Mouse (Mus musculus): ENCODE results near the gene Kif1bp. TPM values are rescaled to one million over a fixed set of nuclear protein-coding genes. Genes with fewer than 3 reads are reported as not detected.
"Not testable (repeated sequence)": the region's sequence is repeated elsewhere in the genome, so short reads cannot be mapped to it uniquely, and the experiment has no call there.

Gene Kif1bp
- total RNA-seq, 2 experiments from 2014 or later: 43.9 to 44.2 TPM

DNA sequence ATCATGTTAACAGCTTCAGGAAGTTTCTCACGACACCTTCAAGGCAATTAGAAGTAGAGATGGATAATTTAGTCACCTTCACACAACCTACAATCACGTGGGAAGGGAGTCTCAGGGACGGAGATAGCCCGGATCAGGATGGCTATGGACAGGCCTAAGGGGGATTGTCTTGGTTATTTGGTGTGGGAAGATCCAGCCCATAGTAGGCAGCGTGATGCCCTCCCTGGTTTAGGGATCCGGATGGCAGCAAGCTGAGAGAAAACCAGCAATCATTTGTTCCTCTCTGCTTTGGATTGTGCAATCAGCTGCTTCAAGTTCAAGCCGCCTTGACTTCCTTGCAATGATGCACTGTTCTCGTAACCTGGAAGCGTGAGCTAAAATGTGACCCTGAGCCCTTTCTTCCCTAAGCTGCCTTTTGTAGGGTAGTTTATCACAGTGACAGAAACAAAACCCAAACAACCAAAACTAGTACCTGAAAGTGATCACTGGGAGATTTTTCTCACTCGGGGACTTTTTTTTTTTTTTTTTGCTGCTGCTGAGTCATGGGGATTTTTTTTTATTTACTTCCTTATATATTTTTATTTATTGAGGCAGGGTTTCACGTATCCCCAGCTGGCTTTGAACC lies 69.1 kb downstream of the Kif1bp start:
- DNase-seq: no peak

DNA sequence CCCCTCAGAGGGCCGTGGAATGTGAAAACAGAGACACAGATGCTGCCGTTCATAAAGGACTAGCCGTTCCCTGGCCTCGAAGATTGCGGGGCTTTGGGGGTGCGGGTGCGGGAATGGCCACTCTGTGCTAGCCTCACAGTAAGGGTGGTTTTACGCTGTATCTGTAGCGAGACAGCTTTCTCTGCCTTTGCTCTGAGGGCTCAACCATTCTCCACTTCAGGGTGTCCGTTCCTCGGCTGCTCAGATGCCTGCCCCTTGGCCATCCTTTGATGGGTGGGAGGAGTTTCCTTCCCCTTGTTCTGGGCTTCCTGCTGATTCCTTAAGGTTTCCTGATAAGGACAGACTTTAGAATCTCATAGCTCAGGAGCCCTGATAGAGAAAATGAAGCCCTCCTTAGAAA lies 69.8 kb downstream of the Kif1bp start:
- peak; percentile 74 to 86 for DNase-seq

DNA sequence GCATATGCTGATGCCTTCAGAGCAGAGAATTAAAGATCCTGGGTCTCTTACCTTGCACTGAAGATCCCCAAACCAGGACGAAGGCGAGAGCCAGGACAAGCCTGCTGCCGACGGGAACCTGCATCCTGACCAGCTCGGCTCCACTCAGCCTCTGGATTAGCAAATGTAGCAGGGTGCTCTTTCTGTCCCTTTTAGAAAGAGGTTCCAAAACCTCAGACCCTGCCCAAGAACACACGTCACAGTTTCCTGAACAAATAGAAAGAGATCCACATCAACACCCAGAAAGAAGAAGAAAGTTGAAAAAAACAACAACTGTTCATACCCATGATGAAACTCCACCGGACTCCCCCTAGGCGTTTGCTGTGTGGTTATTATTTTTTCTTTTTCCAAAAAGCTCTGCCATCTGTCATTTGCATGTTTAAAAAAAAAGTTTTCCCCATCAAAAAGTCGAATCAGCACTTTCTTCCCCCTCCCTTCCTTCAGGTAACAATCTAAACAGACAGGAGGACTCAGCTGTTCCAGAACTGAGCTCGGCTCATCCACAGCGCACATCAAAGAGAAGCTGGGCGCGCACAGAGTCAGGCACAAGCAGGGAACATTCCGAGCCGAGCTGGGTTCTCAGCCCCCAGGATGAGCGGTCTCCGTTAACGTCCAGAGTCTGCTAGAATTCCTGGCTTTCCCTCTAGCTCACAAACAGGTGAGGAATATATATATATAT lies 70.5 kb downstream of the Kif1bp start:
- DNase-seq: peak; percentile 87 to 90

DNA sequence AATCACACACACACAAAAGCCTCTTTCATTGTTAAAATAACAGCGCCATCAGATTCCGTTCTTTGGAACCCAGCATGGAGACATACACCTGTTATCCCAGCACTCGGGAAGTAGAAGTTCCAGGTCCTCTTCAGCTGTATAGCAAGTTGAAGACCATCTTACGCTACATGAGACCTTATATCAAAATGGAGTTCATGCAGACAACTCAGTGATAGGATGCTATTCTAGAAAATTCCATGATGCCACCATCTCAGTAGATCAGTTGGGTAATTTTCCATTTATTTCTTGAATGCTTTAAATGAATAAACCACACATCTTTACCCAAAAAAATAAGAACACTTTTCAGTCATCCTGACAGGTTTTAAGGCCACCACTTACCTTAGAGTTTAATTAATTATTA lies 71.2 kb downstream of the Kif1bp start:
- no peak for DNase-seq

DNA sequence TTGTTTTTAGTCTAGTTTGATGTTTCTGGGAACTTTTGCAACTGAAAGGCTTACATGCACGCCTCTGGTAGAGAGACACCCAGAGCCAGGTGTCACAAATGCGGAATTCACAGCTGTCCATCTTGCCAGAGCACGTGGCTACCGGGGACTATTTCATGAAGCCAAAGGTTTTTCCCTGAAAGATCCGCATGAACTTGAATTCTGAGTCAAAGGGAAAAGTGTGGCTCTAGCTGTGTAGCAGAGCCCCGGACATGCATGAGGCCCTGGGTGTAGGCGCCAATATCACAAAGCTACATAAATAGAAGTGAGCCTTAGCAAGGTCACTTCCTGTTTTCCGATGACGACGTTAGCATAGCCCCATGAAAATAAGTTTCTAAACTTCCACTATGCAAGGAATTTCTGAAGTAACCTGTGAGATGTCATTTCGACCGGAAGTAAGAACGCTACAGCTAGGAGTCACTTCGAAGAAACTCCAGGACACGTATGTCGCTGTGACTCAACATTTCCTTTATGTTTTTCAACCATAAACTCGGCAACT lies 72.2 kb downstream of the Kif1bp start:
- peak in 1 of 2 experiments; percentile 56 for DNase-seq

DNA sequence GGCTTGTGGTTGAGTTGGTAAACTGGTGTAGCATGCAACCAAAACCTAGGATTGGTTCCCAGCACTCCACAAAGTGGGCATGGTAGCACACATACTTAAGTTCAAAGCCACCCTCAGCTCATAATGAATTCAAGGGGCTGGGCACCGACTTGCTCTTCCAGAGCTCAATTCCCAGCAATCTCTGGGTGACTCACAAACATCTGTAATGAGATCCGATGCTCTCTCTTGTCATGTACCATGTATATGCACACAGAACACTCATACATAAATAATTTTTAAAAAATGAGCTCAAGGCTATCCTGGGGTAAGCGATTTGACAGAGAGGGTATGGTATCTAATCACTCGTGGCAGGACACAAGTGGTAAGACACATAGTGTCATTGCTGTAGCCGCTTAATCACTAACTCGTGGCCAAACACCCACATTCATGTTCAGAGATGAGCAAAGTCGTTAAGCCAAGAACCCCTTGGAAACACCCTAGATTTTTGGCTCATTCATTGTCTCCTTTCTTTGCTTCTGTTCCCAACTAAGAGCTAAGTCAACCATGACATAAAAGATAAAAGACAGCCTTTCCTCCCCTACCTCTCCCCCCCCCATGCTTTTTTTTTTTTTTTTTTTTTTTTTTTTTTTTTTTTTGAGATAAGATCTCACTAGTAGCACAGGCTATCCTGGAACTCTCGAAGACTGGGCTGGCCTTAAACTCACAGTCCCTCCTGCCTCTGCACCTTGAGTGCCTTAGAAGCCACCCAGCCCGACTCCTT lies 72.9 kb downstream of the Kif1bp start:
- DNase-seq: no peak

DNA sequence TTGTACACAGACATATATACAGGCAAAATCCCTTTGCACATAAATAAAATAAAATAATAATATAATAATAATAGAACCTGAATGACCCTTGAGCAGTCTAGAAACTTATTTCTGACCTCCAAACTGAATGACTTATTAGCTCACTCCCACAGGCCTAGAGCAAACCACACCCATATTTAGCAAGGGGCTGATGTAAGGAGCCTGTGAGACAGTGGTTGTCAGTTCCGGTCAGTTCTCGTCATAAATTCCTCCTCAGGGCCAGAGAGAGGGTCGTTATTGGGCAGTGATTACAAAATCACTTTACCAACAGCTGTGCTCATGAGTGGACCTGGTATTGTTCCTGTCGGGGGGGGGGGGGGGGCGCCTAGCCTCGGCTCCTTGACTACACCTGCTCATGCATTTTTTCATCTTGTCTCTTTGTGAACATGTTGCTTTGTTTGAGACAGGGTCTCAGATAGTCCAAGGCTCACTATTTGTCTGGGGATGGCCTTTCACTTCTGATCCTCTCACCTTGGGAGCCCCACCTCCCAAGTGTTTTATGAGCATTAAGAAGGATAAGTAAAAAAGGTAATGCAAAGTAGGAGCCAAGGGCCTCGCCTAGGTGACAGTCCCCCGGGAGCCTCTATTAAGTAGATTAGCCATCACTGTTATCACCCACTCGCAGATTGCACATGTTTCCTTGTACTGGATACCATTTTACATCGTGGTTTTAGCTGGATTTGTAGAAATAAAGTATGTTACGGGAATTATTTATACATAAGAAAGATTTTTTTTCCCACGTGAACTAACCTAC lies 74.2 kb downstream of the Kif1bp start:
- DNase-seq: no peak

DNA sequence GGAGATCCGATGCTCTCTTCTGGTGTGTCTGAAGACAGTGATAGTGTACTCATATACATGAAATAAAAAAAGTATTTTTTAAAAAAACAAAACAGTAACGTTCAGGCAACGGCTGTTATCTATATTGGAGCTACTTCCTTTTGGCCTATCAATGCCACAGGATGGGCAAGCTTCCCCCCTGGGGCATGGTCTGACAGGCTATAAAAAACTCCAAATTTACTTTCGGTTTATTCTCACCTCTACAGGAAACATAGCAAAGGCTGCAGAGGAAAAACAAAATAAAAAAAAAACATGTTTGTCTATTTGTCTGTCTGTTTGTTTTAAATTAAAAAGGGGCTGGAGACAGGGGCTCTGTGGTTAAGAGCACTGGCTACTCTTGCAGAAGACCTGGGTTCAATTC lies 74.9 kb downstream of the Kif1bp start:
- no peak for DNase-seq

DNA sequence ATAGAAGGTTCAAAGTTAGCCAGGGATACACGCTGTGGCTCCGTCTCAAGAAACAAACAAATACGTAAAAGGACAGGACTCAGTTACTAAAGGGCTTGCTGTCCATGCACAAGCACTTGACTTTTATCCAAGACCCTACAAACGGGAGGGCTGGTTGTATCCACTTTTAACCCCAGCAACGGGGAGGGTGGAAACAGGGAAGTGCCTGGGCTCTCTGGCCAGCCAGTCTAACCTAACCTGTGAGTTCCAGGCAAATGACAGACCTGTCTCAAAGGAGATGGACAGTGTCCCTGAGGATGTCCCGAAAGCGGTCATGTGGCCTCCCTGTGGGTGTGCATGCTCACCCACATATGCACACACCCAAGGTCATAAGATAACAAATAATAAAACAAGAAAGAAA lies 76.3 kb downstream of the Kif1bp start:
- DNase-seq: no peak

DNA sequence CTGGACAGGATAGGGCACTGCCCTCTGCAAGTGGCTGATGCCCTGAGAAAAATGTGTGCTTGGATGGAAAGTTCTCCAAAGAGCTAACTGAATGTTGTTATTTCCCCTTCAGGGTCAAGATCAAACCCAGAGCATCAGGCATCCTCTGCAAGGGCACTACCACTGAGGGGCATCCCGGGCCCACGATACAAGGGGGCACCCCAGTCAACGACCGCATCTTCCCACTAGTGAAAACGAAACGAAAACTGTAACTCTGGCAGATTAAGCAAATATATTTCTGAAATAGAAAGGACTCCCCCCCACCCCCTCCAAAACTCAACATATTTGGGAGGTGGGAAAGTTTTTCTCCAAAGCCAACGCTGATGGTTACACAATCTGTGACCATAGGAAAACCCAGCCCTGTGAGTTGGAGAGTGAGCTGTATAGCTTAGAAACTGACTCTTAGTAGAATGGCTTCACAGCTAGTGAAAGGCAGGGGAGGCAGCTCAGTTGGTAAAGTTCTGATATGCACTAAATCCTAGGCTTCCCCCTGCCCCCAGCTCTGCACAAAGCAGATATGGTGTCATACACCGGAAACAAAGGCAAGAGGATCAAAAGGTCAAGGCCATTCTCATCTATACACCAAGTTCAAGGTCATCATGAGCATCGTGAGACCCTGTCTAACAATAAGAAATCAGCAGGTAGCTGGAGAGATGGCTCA lies 77.2 kb downstream of the Kif1bp start:
- no peak for DNase-seq

DNA sequence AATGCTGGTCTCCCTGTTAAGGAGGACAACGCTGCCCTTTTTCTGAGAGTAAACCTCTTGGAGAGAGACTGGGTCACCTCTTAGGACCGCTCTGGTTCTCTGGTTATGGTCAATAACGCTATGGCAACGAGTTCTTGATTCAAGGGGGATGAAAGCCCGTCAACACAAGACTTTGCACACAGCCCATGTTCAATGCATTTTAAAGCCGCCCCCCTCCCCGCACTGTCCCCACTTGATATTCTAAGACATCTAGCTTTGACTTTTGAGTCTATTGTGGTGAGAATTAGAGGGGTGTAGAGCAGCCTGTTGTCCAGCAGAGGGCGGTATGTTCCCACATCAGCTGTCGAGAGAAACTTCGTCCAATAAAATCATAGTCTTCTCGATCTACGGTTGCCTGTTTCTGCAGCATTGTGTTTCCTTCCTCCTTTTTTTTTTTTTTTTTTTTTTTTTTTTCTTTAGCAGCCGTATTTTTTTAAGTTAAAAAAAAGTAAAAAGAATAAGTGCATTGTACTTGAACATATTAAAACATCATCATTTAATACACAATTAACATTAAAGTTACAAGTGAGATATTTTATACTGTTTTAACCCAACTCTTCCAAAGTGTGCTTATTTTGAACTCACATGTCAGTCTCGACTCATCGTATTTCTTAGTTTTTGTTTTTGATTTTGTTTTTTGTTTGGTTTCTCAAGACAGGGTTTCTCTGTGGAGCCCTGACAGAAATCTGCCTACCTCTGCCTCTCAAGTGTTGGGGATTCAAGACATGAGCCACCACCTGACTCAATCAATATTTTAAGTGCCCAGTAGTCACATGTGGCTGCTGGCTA lies 78.0 kb downstream of the Kif1bp start:
- DNase-seq: peak; percentile 79 to 85

DNA sequence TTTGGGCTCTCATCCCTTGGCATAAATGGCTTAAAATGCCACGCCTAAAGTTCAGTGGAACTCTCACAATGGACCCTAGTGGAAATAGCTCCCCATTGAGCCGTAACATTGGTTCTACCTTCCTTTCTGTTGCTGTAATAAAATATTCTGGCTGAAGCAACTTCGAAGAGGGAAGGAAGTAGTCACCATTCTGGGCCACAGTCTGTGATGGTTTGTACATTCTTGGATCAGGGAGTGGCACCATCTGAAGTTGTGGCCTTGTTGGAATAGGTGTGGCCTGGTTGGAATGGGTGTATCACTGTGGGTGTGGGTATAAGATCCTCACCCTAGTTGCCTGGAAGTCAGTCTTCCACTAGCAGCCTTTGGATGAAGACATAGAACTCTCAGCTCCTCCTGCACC lies 86.6 kb downstream of the Kif1bp start:
- DNase-seq: not testable (repeated sequence)

Other genes starting within 250 kb of the Kif1bp start
- 100 to 1,000 TPM; 104 to 110 TPM for gene Hk1, start 198.5 kb downstream of the Kif1bp start, total RNA-seq (2021)
- not detected for gene Hkdc1, start 156.0 kb downstream of the Kif1bp start, total RNA-seq (2021)
- under 1 TPM; 0.21 to 0.37 TPM for gene 4930507D05Rik, start 129.0 kb downstream of the Kif1bp start, total RNA-seq (2021)
- gene Supv3l1, start 128.7 kb downstream of the Kif1bp start, total RNA-seq (2021): 10 to 100 TPM; 37.2 to 40.7 TPM
- 10 to 100 TPM; 43.8 to 49.8 TPM for gene Vps26a, start 91.7 kb downstream of the Kif1bp start, total RNA-seq (2021)
- 10 to 100 TPM; 36.6 to 42.0 TPM for gene Srgn, start 51.0 kb downstream of the Kif1bp start, total RNA-seq (2021)
- 10 to 100 TPM; 30.9 to 31.8 TPM for gene Ddx21, start 23.8 kb upstream of the Kif1bp start, total RNA-seq (2021)
- gene Ddx50, start 72.8 kb upstream of the Kif1bp start, total RNA-seq (2021): 10 to 100 TPM; 46.8 to 51.0 TPM
- gene Stox1, start 147.7 kb upstream of the Kif1bp start, total RNA-seq (2021): 1 to 10 TPM in 1 of 2 experiments, under 1 TPM in 1; 0.89 to 1.2 TPM
- 10 to 100 TPM; 36.3 to 41.5 TPM for gene Ccar1, start 213.8 kb upstream of the Kif1bp start, total RNA-seq (2021)

Data from heart, adult 18-20 months (tissue).